Mouse (Mus musculus): ENCODE results near the gene Rubcnl.

Gene Rubcnl

GRCm38 (mm10) chr14:75015856-75016714, at the start of gene Rubcnl:
Gene Rubcnl, plus strand, starts transcription at chr14:75016027.
- peak; percentile 50 to 58 for DNase-seq

- DNase-seq = no peak
These were observed 43.6 kb upstream of the Rubcnl start for GRCm38 (mm10) chr14:74972216-74972615.

- no peak for DNase-seq
These were observed 43.1 kb upstream of the Rubcnl start for GRCm38 (mm10) chr14:74972687-74973086.

- peak; percentile 41 to 53 for DNase-seq
These were observed 41.6 kb upstream of the Rubcnl start for GRCm38 (mm10) chr14:74974136-74974651.

GRCm38 (mm10) chr14:74976972-74977371, 38.9 kb upstream of the Rubcnl start:
- DNase-seq = no peak

- no peak for DNase-seq
These were observed 34.8 kb upstream of the Rubcnl start for GRCm38 (mm10) chr14:74981016-74981415.

- DNase-seq = no peak
These were observed 32.7 kb upstream of the Rubcnl start for GRCm38 (mm10) chr14:74983079-74983478.

GRCm38 (mm10) chr14:74984817-74985391, 30.9 kb upstream of the Rubcnl start:
- no peak for DNase-seq

- DNase-seq = no peak
These were observed 30.2 kb upstream of the Rubcnl start for GRCm38 (mm10) chr14:74985658-74986057.

- no peak for DNase-seq
These were observed 29.3 kb upstream of the Rubcnl start for GRCm38 (mm10) chr14:74986527-74986926.

GRCm38 (mm10) chr14:74989322-74989721, 26.5 kb upstream of the Rubcnl start:
- DNase-seq = no peak

- DNase-seq = no peak
These were observed 25.9 kb upstream of the Rubcnl start for GRCm38 (mm10) chr14:74989909-74990308.

GRCm38 (mm10) chr14:74990504-74990903, 25.3 kb upstream of the Rubcnl start:
- peak; percentile 4 to 32 for DNase-seq

- DNase-seq = no peak
These were observed 19.3 kb upstream of the Rubcnl start for GRCm38 (mm10) chr14:74996556-74996955.

- DNase-seq = no peak
These were observed 18.8 kb upstream of the Rubcnl start for GRCm38 (mm10) chr14:74997041-74997440.

- DNase-seq = no peak
These were observed 14.5 kb upstream of the Rubcnl start for GRCm38 (mm10) chr14:75001364-75001763.

GRCm38 (mm10) chr14:75003356-75003755, 12.5 kb upstream of the Rubcnl start:
- no peak for DNase-seq

GRCm38 (mm10) chr14:75005478-75006199, 10.2 kb upstream of the Rubcnl start:
- DNase-seq = no peak

GRCm38 (mm10) chr14:75010346-75010745, 5.5 kb upstream of the Rubcnl start:
- DNase-seq = no peak

GRCm38 (mm10) chr14:75010986-75011655, 4.7 kb upstream of the Rubcnl start:
- no peak for DNase-seq

GRCm38 (mm10) chr14:75016715-75017020, 841 bp downstream of the Rubcnl start:
- DNase-seq = no peak

GRCm38 (mm10) chr14:75017277-75017676, 1.4 kb downstream of the Rubcnl start:
- DNase-seq = no peak

All from kidney, adult 8-10 months (tissue).